Mouse (Mus musculus): ENCODE results near the gene Lrrc10.
"Not testable (repeated sequence)": the region's sequence is repeated elsewhere in the genome, so short reads cannot be mapped to it uniquely, and the experiment has no call there.

Gene Lrrc10

DNA sequence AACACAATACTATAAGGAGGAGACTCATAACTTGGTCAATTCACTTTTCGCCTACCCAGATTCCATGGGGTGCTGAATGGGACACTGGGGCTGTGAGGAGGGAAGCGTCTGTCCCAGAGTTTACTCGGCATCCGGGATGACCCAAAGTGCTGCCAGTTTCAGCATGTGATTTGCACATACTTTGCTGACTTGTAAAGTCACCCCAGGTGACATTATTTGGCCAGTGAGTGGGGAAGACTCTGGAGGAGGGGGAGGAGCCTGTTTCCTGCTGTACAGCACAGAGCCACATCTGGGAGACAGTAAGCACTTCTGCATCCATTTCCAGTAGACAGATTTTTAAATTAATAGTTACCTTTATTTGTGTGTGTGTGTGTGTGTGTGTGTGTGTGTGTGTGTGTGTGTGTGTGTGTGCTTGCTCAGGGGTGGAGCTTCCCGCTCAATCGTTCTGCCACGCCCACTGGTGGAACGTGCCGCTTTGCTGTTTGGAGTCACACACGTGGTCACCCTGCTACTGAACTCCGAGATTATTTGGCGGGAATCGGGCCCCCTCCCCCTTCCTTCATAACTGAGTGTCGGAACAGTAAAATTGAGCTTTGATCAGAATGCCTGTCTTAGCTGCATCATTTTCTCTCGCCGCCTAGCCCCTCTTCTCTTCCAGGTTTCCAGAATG lies 1.5 kb upstream of the Lrrc10 start:
- DNase-seq (ENCODE audit: low read depth), result not testable (repeated sequence)

DNA sequence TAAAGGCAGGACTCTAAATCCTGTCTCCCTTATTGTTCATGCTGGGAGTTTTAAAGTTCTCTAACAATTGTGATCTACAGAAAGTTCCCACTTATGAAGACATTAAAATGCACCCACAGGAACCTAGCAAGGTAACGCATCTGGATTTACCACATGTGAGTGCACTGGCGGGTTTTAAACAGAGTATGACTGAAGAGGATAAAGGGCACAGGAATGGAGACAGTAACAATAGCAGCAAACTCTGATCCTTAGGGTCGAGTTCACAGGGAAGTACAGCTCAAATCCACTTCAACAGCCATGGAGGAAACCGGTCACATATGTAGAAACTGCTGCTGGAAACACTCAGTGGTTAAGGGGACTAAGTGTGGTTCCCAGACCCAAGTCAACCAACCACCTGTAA lies 4.1 kb downstream of the Lrrc10 start:
- no peak for DNase-seq (ENCODE audit: low read depth)

DNA sequence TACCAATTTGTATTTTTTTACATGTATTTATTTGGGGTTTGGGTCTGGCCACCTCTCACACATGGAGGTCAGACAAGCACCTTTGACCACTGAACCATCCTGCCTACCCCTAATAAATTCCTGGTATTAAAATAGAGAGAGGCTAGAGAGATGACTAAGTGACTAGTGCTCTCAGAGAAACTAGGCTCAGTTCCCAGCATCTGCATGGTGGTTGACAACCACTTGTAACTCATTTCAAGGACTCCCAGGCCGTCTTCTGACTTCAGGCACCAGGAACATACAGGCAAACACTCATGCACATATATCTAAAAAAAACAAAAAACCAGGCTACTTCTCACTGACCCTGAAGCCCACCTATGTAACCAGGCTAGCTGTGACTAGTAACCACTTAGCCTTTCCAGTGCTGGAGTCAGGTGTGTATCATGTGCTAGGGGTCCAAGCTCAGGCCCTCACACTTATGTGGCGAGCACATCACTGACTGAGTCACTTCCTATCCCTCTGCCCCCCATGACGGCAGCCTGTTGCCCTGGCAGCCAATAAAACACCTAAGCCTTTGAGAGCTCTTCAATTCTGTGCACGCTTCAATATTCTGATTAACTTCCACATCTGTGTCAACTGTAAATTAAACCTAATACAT lies 4.9 kb downstream of the Lrrc10 start:
- DNase-seq (ENCODE audit: low read depth), result no peak

DNA sequence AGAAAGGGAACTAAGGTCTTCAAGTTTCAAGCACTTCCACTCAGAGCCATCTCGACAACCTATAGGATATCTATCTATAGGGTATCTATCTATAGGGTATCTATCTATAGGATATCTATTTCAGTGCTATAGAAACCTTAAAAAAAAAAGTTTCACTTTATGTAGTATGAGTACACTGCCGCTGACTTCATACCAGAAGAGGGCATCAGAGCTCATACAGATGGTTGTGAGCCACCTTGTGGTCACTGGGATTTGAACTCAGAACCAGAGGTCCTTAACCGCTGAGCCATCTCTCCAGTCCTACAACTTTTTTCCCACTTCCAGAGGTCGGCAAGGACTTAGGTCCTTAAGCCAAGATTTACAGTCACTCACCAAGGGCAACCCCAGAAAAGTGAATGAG lies 10.5 kb downstream of the Lrrc10 start:
- no peak for DNase-seq (ENCODE audit: low read depth)

DNA sequence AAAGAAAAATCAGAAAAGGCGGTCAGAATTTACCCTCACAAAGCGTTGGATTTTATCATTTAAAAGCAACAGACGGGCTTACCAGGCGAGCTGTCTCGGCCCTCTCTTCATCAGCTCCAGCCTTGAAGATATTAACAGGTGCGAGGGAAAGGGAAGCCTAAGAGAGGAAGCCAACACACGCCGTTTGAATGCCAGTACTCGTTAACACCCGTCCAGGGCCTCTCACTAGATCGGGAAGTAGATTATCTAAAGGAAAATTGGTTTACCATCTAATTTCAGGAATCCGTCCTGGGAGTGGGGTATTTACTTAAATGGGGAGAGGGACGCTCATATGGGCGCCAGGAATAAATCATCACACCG lies 17.7 kb downstream of the Lrrc10 start:
- no peak for DNase-seq (ENCODE audit: low read depth)

DNA sequence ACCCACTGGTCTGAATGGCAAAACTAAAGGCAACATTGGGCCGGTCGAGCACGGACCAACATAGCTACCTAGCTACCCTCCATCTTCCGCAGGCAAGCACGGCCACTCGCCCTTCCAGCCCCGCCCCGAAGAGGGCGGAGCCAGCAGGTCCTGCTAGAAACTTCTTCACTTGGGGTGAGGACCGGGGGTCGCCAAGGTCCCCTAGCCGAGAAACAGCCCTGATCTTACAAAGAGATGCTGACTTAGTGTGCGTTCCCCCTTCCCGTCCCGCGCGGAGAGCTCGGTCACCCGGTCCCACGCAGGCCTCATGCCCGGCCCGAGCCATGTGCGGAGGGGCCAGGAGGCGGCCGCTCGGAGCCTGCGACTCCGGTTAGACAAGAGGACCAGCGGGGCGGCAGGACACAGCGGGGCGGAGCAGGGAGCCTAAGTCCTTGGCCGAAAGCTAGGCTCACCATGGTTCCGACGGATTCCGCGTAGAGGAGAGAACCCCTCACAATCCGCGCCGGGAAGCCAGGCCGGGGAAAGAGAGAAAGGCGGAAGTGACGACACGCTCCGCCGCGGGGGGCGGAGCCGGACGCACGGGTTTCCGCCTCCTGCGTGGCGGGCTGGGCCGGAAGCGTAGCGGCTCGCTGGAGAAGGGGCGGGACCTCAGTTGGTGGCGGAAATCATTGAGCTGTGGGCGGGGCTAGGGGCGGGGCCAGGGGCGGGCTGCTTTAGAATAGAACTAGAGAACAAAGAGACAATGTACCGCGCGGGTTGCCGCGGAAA lies 18.3 kb downstream of the Lrrc10 start, which contains the start of gene Cct2:
Cct2 (minus strand) TSS at position 561 of the 768 bp plus-strand sequence.
- peak; percentile 86 for DNase-seq (ENCODE audit: low read depth)

DNA sequence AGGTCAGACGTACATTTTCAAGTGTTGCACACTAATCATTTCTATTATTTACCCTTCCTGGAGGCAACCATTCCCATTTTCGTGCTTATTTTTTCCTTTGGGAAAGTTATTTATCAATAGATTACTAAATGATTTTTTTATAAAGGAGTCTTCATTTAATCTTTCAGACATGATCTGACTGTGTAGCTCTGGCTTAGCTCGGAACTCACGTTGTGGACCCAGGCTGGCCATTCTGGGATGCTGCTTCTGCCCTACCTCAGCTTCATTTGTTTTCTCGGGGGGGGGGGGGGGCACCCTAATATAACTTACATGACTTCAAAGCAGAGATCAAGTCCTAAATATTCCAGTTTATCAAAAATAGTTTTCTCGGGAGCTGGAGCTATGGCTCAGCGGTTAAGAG lies 18.9 kb downstream of the Lrrc10 start:
- no peak for DNase-seq (ENCODE audit: low read depth)

DNA sequence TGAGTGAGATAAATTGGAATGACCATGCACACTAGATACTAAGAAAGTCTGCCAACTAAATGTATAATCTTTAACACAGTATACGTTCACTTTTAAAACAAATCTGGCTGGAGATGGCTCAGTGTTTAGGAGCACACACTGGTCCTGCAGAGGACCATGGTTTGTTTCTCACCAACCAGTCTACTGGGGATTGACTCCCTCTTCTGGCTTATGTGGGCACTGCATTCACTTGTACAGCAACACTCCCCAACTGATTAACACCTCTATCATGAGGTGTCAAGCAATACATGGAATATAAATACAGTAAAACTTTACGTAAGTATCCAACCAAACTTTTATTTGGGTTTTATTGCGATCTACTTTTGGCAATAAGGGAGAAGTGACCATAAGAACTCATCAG lies 24.0 kb downstream of the Lrrc10 start:
- no peak for DNase-seq (ENCODE audit: low read depth)

DNA sequence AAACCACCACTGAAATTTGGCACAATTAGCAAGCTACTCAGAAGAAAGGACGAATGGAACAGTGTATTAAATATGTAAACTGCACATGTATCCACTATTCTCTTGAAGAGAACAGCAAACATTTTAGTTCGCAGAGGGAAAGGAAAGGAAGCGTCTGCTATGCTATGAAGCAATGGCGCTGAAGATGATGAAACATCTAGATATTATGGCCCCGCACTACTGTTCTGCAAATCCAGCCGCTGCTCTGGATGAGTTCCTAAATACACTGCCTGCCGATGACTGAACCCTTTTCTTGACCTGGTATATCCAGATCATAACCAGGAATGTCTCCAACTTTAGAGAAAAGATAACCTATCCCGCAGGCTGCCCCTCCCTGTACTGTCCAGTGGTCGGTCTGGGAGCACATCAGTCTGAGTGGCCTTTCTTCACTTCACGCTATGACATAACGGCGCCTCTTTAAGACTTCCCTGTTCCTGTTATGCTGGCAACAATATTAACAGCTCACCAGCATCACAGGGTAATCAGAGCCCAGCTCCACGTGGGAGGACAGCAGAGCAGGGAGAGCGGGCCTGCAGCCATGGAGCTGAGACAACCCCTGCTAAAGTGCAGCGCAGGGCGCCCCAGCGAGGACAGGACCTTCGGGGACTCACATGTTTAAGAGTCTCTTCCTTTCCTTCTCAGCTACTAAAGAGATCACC lies 27.2 kb downstream of the Lrrc10 start:
- DNase-seq (ENCODE audit: low read depth), result no peak

DNA sequence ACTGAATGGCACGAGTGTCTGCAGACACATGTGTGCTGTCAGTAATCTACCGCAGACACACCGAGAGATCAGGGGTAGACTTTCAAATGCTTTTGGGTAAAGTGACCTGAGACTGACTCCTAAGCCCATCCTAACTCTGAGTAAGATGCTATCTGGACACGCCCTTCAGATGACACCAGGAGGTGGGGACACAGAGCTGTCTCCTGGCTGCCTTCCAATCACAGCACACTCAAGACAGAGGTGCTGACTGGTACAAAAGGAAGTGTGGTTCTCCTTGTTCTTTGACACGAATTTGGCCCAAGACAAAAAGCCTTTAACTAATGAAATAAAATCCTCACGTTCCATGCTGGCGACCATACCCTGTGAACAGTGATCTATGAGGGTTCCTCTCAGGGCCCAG lies 28.0 kb downstream of the Lrrc10 start:
- no peak for DNase-seq (ENCODE audit: low read depth)

DNA sequence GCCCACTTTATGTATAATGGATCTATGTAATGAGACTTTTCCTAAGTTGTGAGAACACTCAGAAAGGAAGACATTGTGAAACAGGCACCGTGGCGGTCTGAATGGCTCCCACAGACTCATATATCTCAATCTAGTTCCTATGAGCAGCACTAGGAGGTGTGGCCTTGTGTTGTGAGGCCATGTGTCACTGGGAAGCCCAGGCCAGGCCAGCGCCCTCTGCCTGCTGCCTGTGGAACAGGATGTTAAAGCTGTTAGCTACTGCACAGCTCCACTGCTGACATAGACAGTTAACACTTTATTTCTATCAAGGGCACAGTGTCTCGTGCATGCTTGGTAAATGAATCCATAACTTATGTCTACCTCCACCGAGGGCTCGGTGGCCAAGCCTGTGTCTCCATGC lies 33.1 kb downstream of the Lrrc10 start:
- DNase-seq (ENCODE audit: low read depth), result no peak

DNA sequence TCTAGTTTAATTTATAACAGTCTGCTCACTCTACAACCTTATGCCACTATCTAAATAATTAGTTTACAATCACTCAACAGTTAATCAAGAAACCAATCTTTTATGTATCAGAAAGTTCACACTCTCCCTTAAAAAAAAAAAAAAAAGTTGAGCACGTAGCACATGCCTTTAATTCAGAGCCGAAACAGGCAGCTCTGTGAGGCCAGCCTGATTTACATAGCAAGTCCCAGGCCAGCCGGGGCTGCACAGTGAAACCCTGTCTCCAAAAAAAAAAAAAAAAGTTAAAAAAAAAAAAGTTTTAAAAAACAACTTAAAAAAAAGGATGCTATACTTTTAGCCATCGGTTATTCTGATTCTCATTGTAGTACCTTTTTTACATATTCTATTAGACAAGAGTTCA lies 36.2 kb downstream of the Lrrc10 start:
- no peak for DNase-seq (ENCODE audit: low read depth)

DNA sequence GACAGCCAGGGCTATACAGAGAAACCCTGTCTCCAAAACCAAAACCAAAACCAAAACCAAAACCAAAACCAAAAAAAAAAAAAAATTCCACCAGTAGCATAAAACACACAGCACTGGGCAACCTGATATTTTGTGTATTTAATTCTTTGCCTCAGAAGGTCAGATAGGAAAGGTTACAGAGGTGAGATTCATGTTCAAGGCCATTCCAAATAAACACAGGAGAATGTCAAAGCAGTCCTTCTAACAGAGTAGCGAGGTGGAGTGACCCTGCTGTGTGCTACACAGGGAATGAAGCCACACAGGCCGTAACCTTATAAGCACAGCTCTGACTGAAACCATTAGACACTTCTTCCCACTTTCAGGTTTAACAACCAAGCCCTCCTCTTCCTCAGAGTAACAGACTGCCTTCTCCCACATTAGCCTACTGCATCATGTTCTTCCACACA lies 36.8 kb downstream of the Lrrc10 start:
- no peak for DNase-seq (ENCODE audit: low read depth)

DNA sequence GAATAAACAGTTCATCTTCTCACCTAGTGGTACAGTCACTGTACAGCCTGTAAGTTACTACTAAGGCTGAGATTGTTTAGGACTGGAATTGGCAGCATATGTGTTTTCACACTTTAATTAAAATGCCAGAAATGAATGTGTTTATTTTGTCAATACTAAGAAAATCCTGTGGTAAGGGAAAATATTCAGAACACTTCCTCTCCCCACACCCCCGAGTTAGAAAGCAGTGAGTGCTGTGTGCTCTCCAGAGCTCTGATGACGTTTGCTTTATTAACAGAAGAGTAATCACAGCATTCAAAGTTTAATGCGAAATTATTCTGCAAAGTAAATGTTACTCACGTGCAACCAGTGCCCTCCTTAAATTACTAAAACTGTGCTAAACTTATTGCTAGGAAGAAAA lies 44.5 kb downstream of the Lrrc10 start:
- DNase-seq (ENCODE audit: low read depth), result peak; percentile 27

DNA sequence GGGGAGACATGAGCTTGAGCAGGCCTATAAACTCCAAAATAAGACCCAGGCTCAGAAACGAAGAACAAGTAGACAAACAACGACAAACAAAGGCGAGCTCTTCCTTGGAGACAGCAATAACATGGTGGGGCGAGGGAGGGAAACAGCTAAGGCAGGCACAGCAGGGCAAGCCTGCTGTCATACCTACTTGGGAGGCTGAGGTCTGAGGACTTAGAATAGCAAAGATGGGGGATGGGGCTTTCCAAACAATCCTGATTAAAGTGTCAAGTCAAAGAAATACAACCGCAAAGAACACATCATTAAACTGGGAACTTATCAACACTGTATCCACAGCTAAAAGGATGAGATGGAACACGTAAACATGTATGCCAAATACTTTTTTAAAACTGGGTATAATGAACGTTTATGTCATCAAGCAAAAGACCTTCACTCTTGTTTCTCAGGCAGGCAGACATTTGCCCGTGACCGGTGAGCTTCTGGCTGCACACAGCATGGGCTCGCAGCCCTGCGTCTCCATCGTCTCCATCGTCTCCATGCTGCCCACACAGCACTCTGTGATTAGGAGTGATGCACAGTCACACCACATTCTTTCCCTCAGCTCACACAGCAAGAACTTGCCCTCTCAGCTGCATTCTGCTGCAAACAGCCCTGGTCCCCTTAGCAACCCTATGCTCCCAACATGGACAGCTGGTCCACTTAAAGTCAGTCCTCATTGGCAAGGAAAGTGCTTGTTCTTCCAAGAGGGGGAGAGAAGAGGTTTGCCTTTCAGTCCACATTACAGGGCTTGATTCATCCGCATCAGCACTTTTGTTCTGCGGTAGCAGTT lies 49.6 kb downstream of the Lrrc10 start:
- peak; percentile 42 for DNase-seq (ENCODE audit: low read depth)

DNA sequence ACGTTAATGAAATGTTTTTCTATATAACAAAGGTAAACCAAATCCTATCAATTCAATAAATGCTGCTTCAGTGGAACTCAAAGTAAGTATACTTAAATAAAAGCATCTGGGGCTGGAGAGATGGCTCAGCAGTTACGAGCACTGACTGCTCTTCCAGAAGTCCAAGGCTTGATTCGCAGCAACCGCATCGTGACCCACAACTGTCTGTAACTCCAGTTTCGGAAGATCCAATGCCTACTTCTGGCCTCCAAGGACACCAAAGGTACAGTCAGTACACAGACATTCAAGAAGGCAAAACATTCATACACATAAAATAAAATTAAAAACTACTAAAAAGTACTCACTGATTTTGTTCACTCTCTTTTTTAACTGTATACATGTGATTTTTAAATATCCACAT lies 51.0 kb downstream of the Lrrc10 start:
- no peak for DNase-seq (ENCODE audit: low read depth)
